Mouse (Mus musculus) lung, postnatal 10 days (tissue): ENCODE measurements around the gene Olfr527.

Experiments
- DNase-seq: peaks from one replicate; pipeline ENCODE4 v3.0.0; 2021

Gene Olfr527

GRCm38 (mm10) chr7:140333717-140334116 lies at the start of gene Olfr527:
Olfr527 (plus strand) TSS chr7:140334017.
- no peak for DNase-seq

- DNase-seq = no peak
These were observed 38.1 kb upstream of the Olfr527 start for GRCm38 (mm10) chr7:140295746-140296145.

GRCm38 (mm10) chr7:140296876-140297275 lies 36.9 kb upstream of the Olfr527 start:
- DNase-seq = no peak

- DNase-seq = no peak
These were observed 34.4 kb upstream of the Olfr527 start for GRCm38 (mm10) chr7:140299416-140299815.

- DNase-seq = no peak
These were observed 13.9 kb upstream of the Olfr527 start for GRCm38 (mm10) chr7:140319861-140320385.

- DNase-seq = no peak
These were observed 13.3 kb upstream of the Olfr527 start, which contains the start of gene Olfr525 for GRCm38 (mm10) chr7:140320558-140320957. Olfr525 (plus strand) TSS chr7:140320858.

GRCm38 (mm10) chr7:140321135-140321534 lies 12.7 kb upstream of the Olfr527 start:
- no peak for DNase-seq

GRCm38 (mm10) chr7:140329766-140330304 lies 4.0 kb upstream of the Olfr527 start:
- no peak for DNase-seq

GRCm38 (mm10) chr7:140361571-140361970 lies 27.8 kb downstream of the Olfr527 start, which contains the start of gene Olfr60:
Olfr60 (minus strand) TSS chr7:140361671.
- no peak for DNase-seq

- no peak for DNase-seq
These were observed 40.5 kb downstream of the Olfr527 start for GRCm38 (mm10) chr7:140374300-140374699.

GRCm38 (mm10) chr7:140376231-140376630 lies 42.4 kb downstream of the Olfr527 start, which contains the start of gene Olfr530:
Olfr530 (minus strand) TSS chr7:140376331.
- no peak for DNase-seq

- no peak for DNase-seq
These were observed 43.1 kb downstream of the Olfr527 start for GRCm38 (mm10) chr7:140376911-140377310.
